In the genomic region with DNA sequence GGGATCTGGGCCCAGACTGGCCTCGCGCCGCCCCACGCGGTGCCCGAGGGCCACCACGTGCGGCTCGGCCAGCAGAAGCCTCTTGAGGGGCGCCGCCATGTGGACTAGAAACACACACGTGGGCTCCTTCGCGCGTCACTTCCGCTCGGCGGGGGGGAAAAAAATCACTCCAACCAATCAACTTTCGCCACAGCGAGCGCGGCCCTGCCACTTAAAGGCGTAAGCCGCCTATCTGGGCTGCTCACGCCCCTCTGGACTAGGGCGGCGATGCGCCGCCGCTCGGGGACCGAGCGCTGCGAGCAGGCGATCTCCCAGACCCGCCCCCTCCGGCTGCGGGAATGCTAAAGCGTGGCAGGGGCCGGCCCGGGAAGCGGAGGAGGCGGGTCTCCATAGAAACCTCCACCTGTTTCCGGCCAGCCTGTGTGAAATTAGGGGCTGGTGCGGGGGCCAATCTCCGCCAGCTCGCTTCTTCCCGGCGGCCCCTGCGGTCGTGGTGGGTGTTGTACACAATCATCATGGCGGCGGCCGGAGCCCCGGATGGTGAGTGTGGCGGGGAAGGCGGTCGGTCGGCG, we compare ENCODE assay signal across 7 mouse cellular contexts. TPM values are rescaled to one million over a fixed set of nuclear protein-coding genes. Genes with fewer than 3 reads are reported as not detected.
DNase-seq lines count a peak whose midpoint lies in the region; ATAC-seq lines count a peak whose summit lies in the region.

A gene (plus strand): TSS at position 231 of the 572 bp plus-strand sequence.
A gene (minus strand): TSS at position 319 of the 572 bp plus-strand sequence.

- intact Hi-C loops in left cerebral cortex, postnatal 36 days (cut with DNase I), result loop anchor here (5.0 kb wide), 1 partner anchor 35 kb away; a partner anchor contains a TSS

- under 1% methylated on average over 54 of the region's 60 CpGs for WGBS in intestine, embryonic 16.5 days
- WGBS in midbrain, embryonic 11.5 days, result under 1% methylated on average over 58 of the region's 60 CpGs

- ATAC-seq in intestine, embryonic 16.5 days, result peak; percentile 99
- ATAC-seq in midbrain, embryonic 11.5 days (ENCODE audit: low FRiP score), result peak; percentile 98

- H3K4me1 ChIP-seq in intestine, embryonic 16.5 days (ENCODE audit: control insufficient read depth, insufficient read depth, low read length), result peaks cover 19% of the 10 kb centered on the region
- H3K4me1 ChIP-seq in midbrain, embryonic 11.5 days (ENCODE audit: control insufficient read depth, insufficient read depth, low read length), result peaks cover 18% of the 10 kb centered on the region

- H3K27me3 ChIP-seq in intestine, embryonic 16.5 days (replicated peaks; ENCODE audit: control insufficient read depth, insufficient read depth, low read length), result no peaks in the 10 kb centered on the region
- H3K27me3 ChIP-seq in midbrain, embryonic 11.5 days (ENCODE audit: control insufficient read depth, insufficient read depth, low read length), result no peaks in the 10 kb centered on the region

- peak within 1 kb of the TSS; percentile 94 for H3K27ac ChIP-seq in intestine, embryonic 16.5 days (ENCODE audit: low read length)
- H3K27ac ChIP-seq in midbrain, embryonic 11.5 days (ENCODE audit: low read depth, low read length), result peak within 1 kb of the TSS; percentile 87

- DNase-seq in adrenal gland, adult 2 months, result peak; percentile 98
- peak; percentile 95 for DNase-seq in embryo, embryonic 11.5 days (ENCODE audit: low read depth, low spot score)
- peak; percentile 91 to 94 for DNase-seq in gastrocnemius, postnatal 4 days (ENCODE audit: low spot score in 2 of 2)
- DNase-seq in left cerebral cortex, postnatal 36 days (ENCODE audit: low spot score in 2 of 2), result peak; percentile 98 to 99
- DNase-seq in midbrain, embryonic 11.5 days (ENCODE audit: low spot score, missing footprints), result peak; percentile 100
- DNase-seq in skeletal muscle tissue, adult 2 months (ENCODE audit: low read depth, low spot score), result peak; percentile 93

- H3K4me3 ChIP-seq in intestine, embryonic 16.5 days (ENCODE audit: low read length), result peak within 1 kb of the TSS; percentile 99
- H3K4me3 ChIP-seq in midbrain, embryonic 11.5 days (ENCODE audit: low read depth, low read length), result peak within 1 kb of the TSS; percentile 86

- peak within 1 kb of the TSS; percentile 66 for H3K4me2 ChIP-seq in intestine, embryonic 16.5 days (ENCODE audit: low read depth, low read length)
- H3K4me2 ChIP-seq in midbrain, embryonic 11.5 days, result peak within 1 kb of the TSS; percentile 90

- H3K9ac ChIP-seq in intestine, embryonic 16.5 days (ENCODE audit: low read depth, low read length), result peak within 1 kb of the TSS; percentile 98
- peak within 1 kb of the TSS; percentile 97 for H3K9ac ChIP-seq in midbrain, embryonic 11.5 days (ENCODE audit: low read length)

- H3K9me3 ChIP-seq in intestine, embryonic 16.5 days (ENCODE audit: control insufficient read depth, low read length), result no peaks in the 10 kb centered on the region
- H3K9me3 ChIP-seq in midbrain, embryonic 11.5 days (ENCODE audit: control insufficient read depth, low read length), result no peaks in the 10 kb centered on the region

- H3K36me3 ChIP-seq in intestine, embryonic 16.5 days (ENCODE audit: control insufficient read depth, insufficient read depth, low read length), result peaks cover 6% of the 10 kb centered on the region
- H3K36me3 ChIP-seq in midbrain, embryonic 11.5 days (ENCODE audit: control insufficient read depth, insufficient read depth, low read length), result peaks cover 10% of the 10 kb centered on the region

RNA-seq across cellular contexts. Expression of the first gene that starts in this region (rescaled TPM):
- total RNA-seq in adrenal gland, adult 2 months (2021), result 10 to 100 TPM; 48.3 to 56.8 TPM
- 22.1 and 24.5 TPM in 2 replicates for polyA plus RNA-seq in adrenal gland, adult 2 months (2012; rRNA removed)
- total RNA-seq in gastrocnemius, postnatal 4 days (2021), result 10 to 100 TPM; 53.0 to 57.4 TPM
- 39.5 and 45.3 TPM in 2 replicates for polyA plus RNA-seq in intestine, embryonic 16.5 days (2015; fragmentation: Nextera tagmentation; extraction: Ambion mirVana)
- 10 to 100 TPM; 56.2 to 58.2 TPM for total RNA-seq in left cerebral cortex, postnatal 36 days (2021)
- 94.1 and 94.6 TPM in 2 replicates for polyA plus RNA-seq in midbrain, embryonic 11.5 days (2014; fragmentation: Nextera tagmentation; extraction: Ambion mirVana)

RNA-seq across cellular contexts. Expression of the second gene that starts in this region (rescaled TPM):
- total RNA-seq in adrenal gland, adult 2 months (2021), result 10 to 100 TPM; 16.6 to 18.2 TPM
- polyA plus RNA-seq in adrenal gland, adult 2 months (2012; rRNA removed), result 18.2 and 23.8 TPM in 2 replicates
- total RNA-seq in gastrocnemius, postnatal 4 days (2021), result 10 to 100 TPM; 13.2 to 14.1 TPM
- 19.4 and 20.7 TPM in 2 replicates for polyA plus RNA-seq in intestine, embryonic 16.5 days (2015; fragmentation: Nextera tagmentation; extraction: Ambion mirVana)
- total RNA-seq in left cerebral cortex, postnatal 36 days (2021), result 1 to 10 TPM; 8.3 to 8.6 TPM
- polyA plus RNA-seq in midbrain, embryonic 11.5 days (2014; fragmentation: Nextera tagmentation; extraction: Ambion mirVana), result 13.4 and 16.3 TPM in 2 replicates

Comparison
In these comparisons a context has a peak if more than half of its experiments do, and no peak if none do; other contexts are left out.
1. Peak in every context shown above with its lines: DNase-seq, ATAC-seq, H3K4me3 ChIP-seq and H3K27ac ChIP-seq.